Mouse (Mus musculus) hindbrain, embryonic 11.5 days (tissue): ENCODE data around the gene D13Ertd608e. TPM values are rescaled to one million over a fixed set of nuclear protein-coding genes. Genes with fewer than 3 reads are reported as not detected.
A peak's percentile ranks its signal among the peaks of the same experiment; 100 is the strongest.
"Not testable (repeated sequence)": the region's sequence is repeated elsewhere in the genome, so short reads cannot be mapped to it uniquely, and the experiment has no call there.

Experiments
- ATAC-seq: fragments of 200-750 bp; cut with Nextera tagmentation; 2 replicates; pipeline ENCODE4 v1.8.0; 2017; ENCODE audit warnings: mild to moderate bottlenecking, moderate TSS enrichment, moderate library complexity; ENCODE audit not compliant: low FRiP score
- DNase-seq: peaks from one replicate; pipeline ENCODE4 v3.0.0-alpha.2; 2015; ENCODE audit warnings: low spot score
- H3K27ac ChIP-seq: fragments of 300-500 bp; sonication (generic); 2 replicates; pipeline ENCODE4 v1.5.1; 2014; ENCODE audit warnings: mild to moderate bottlenecking, low read depth, low read length
- H3K27me3 ChIP-seq: fragments of 300-500 bp; sonication (generic); 2 replicates; pipeline ENCODE4 v1.6.1; 2014; ENCODE audit warnings: mild to moderate bottlenecking, low read length, moderate library complexity, mixed read lengths; ENCODE audit not compliant: control insufficient read depth, insufficient read depth
- H3K36me3 ChIP-seq: fragments of 300-500 bp; sonication (generic); 2 replicates; pipeline ENCODE4 v1.6.1; 2014; ENCODE audit warnings: mild to moderate bottlenecking, low read length, moderate library complexity, mixed read lengths; ENCODE audit not compliant: control insufficient read depth, insufficient read depth
- H3K4me1 ChIP-seq: fragments of 300-500 bp; sonication (generic); replicated peaks from 2 replicates; pipeline ENCODE4 v1.6.1; 2014; ENCODE audit warnings: low read length, mixed read lengths; ENCODE audit not compliant: control insufficient read depth, insufficient read depth
- H3K4me2 ChIP-seq: fragments of 300-500 bp; sonication (generic); replicated peaks from 2 replicates; pipeline ENCODE4 v1.6.1; 2014; ENCODE audit warnings: mild to moderate bottlenecking, low read depth, low read length
- H3K4me3 ChIP-seq: fragments of 300-500 bp; sonication (generic); 2 replicates; pipeline ENCODE4 v1.5.1; 2014; ENCODE audit warnings: low read depth, low read length
- H3K9ac ChIP-seq: fragments of 300-500 bp; sonication (generic); 2 replicates; pipeline ENCODE4 v1.6.1; 2014; ENCODE audit warnings: low read depth, low read length
- H3K9me3 ChIP-seq: fragments of 300-500 bp; sonication (generic); 2 replicates; pipeline ENCODE4 v1.6.1; 2016; ENCODE audit warnings: low read length; ENCODE audit not compliant: control insufficient read depth
- WGBS: fragments of 180-500 bp; shearing (Covaris S2); extraction: QIAGEN DNeasy Blood & Tissue Kit; methylation state at CpG from one replicate; pipeline ENCODE4 v1.1.7; 2014; 5-methylcytosine and 5-hydroxymethylcytosine counted together
- polyA plus RNA-seq: library from polyadenylated mRNA; unstranded; fragments of >200 nt; fragmentation: Nextera tagmentation; extraction: Ambion mirVana; gene quantifications from 2 replicates; pipeline ENCODE4 v1.2.1, GENCODE M21; 2014

D13Ertd608e gene
- polyA plus RNA-seq, 1 experiment from 2014 or later, result not detected

DNA sequence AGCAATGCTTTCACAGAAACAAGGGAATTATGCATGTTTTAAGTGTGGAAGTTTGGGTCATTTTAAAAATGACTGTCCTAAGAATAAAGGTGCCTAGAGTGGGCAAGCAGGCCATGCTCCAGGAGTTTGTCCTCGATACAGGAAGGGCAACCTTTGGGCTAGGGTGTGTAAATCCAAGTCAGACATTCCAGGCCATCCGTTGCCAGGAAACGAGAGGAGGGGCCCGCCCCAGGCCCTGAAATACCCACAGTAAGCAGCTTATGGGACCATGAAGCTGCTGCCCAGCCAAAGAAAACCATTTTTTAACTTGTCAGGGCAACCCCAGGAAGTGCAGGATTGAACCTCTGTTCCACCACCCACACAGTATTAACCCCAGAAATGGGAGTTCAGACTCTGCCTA, 51.1 kb downstream of the D13Ertd608e start:
- ATAC-seq, H3K36me3 ChIP-seq, H3K9me3 ChIP-seq, H3K27ac ChIP-seq, H3K4me2 ChIP-seq, H3K27me3 ChIP-seq, H3K4me1 ChIP-seq, H3K4me3 ChIP-seq, H3K9ac ChIP-seq: not testable (repeated sequence)
- peak; percentile 3 for DNase-seq
- WGBS, result 41% methylated on average over 4 of the region's 4 CpGs

DNA sequence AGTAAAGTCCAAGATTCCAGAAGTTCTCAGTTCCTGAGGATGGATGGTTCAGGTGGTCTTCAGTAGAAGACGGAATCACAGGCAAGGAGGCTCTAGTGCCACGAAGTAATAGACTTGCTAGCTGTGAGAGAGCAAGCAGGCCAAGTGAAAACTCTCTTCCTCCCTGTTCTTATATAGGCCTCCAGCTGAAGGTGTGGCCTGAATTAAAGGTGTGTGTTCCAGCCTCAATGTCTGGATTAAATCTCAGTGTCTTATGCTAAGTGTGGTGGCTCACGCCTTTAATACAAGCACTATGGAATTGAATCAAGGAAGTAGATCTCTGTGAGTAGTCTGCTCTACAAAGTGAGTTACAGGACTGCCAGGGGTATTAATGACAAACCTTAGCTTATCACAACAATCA, 58.9 kb downstream of the D13Ertd608e start, which contains the start of gene Tcstv1:
Tcstv1 (minus strand) TSS at position 101 of the 400 bp plus-strand sequence.
- H3K9ac ChIP-seq, ATAC-seq, H3K36me3 ChIP-seq, H3K27me3 ChIP-seq, H3K9me3 ChIP-seq, H3K4me3 ChIP-seq, DNase-seq, H3K27ac ChIP-seq, H3K4me1 ChIP-seq, H3K4me2 ChIP-seq: not testable (repeated sequence)
- WGBS, result 82% methylated on average over 3 of the region's 3 CpGs

Other genes starting within 250 kb of the D13Ertd608e start
- 0.15 TPM in 1 of 2 replicates, not detected in the other for gene Ccl28, start 212.2 kb upstream of the D13Ertd608e start, polyA plus RNA-seq
- 493 and 527 TPM in 2 replicates for gene Hmgcs1, start 145.6 kb upstream of the D13Ertd608e start, polyA plus RNA-seq
- gene Nim1k, start 80.1 kb upstream of the D13Ertd608e start, polyA plus RNA-seq, result 1.0 and 2.1 TPM in 2 replicates
- gene Zfp131, start 45.1 kb upstream of the D13Ertd608e start, polyA plus RNA-seq, result 44.1 and 45.9 TPM in 2 replicates
- not detected in 2 replicates for gene AF067063, start 5.8 kb upstream of the D13Ertd608e start, polyA plus RNA-seq
- gene Tcstv1, start 58.8 kb downstream of the D13Ertd608e start, polyA plus RNA-seq, result not detected in 2 replicates
- gene Gm21761, start 93.3 kb downstream of the D13Ertd608e start, polyA plus RNA-seq, result not detected in 2 replicates
- not detected in 2 replicates for gene B020031M17Rik, start 114.8 kb downstream of the D13Ertd608e start, polyA plus RNA-seq
- gene Gm36079, start 191.0 kb downstream of the D13Ertd608e start, polyA plus RNA-seq, result not detected in 2 replicates
- not detected in 2 replicates for gene Gm21188, start 216.2 kb downstream of the D13Ertd608e start, polyA plus RNA-seq